Mouse (Mus musculus) E14TG2a.4 (cell line): ENCODE results near the gene Scrt2.

Experiments used
- CTCF ChIP-seq: conservative IDR thresholded peaks from 2 replicates; pipeline ENCODE4 v1.5.1; 2014; ENCODE audit warnings: low read length
- NANOG ChIP-seq: IDR thresholded peaks from 2 replicates; pipeline ENCODE4 v1.6.1; 2014; ENCODE audit warnings: borderline replicate concordance, low read length, mixed read lengths

- TF ChIP-seq CTCF, result no peak
- no peak for TF ChIP-seq NANOG
Measured at GRCm38 (mm10) chr2:152132691-152133090, 51.4 kb downstream of the Scrt2 start.
